Mouse (Mus musculus) hindbrain, embryonic 10.5 days (tissue): Measurements from ENCODE around the gene Sema5b. TPM values are rescaled to one million over a fixed set of nuclear protein-coding genes. Genes with fewer than 3 reads are reported as not detected.

Source experiments
- DNase-seq: peaks from one replicate; pipeline ENCODE4 v3.0.0-alpha.2; 2017; ENCODE audit warnings: low spot score
- H3K27ac ChIP-seq: fragments of 300-500 bp; sonication (generic); 2 replicates; pipeline ENCODE4 v1.5.1; 2016; ENCODE audit warnings: mild to moderate bottlenecking, moderate library complexity
- H3K27me3 ChIP-seq: fragments of 300-500 bp; sonication (generic); 2 replicates; pipeline ENCODE4 v1.6.1; 2016; ENCODE audit warnings: mild to moderate bottlenecking; ENCODE audit not compliant: poor library complexity, insufficient read depth, severe bottlenecking
- H3K36me3 ChIP-seq: fragments of 300-500 bp; sonication (generic); 2 replicates; pipeline ENCODE4 v1.6.1; 2016; ENCODE audit warnings: mild to moderate bottlenecking, moderate library complexity
- H3K4me1 ChIP-seq: fragments of 300-500 bp; sonication (generic); replicated peaks from 2 replicates; pipeline ENCODE4 v1.6.1; 2016; ENCODE audit warnings: mild to moderate bottlenecking
- H3K4me3 ChIP-seq: fragments of 300-500 bp; sonication (generic); 2 replicates; pipeline ENCODE4 v1.5.1; 2016; ENCODE audit warnings: mild to moderate bottlenecking, moderate library complexity
- H3K9me3 ChIP-seq: fragments of 300-500 bp; sonication (generic); 2 replicates; pipeline ENCODE4 v1.6.1; 2016; ENCODE audit warnings: mild to moderate bottlenecking, moderate library complexity
- WGBS: fragments of 180-500 bp; shearing (Covaris S2); methylation state at CpG from one replicate; pipeline ENCODE4 v1.1.7; 2016; 5-methylcytosine and 5-hydroxymethylcytosine counted together
- polyA plus RNA-seq: library from polyadenylated mRNA; unstranded; fragments of >200 nt; fragmentation: Nextera tagmentation; extraction: Ambion mirVana; gene quantifications from 2 replicates; pipeline ENCODE4 v1.2.1, GENCODE M21; 2016

Sema5b gene
- polyA plus RNA-seq, 1 experiment from 2014 or later = 57.8 TPM

DNA sequence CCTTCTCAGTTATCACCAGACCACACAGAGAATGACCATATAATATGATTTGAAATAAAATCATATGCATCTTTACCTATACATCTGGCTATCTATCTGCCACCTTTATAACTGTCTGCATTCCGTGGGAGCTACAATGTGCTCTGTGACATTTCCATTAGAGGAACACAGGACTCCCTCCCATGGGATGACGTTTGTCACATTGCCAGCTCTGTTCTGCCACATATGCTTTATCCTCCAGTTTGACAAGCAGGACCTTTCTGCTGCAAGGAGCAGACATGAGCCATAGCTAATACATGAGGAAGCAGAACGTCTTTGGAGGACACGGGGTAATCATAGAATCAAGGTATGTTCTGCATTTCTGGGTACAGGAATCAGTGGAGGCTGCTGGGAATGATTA, 16.7 kb upstream of the Sema5b start:
- Histone ChIP-seq H3K9me3 (no peaks in the 10 kb centered on the region), H3K4me1 (peaks cover 3% of the 10 kb centered on the region), H3K4me3 (no peak overlapping the region), H3K27me3 (0 out of 2 replicates have a peak, but pooled peaks cover 3% of the 10 kb centered on the region), H3K27ac (no peak overlapping the region), H3K36me3 (no peaks in the 10 kb centered on the region)
- DNase-seq = no peak
- WGBS = 85% methylated on average over 4 of the region's 4 CpGs

DNA sequence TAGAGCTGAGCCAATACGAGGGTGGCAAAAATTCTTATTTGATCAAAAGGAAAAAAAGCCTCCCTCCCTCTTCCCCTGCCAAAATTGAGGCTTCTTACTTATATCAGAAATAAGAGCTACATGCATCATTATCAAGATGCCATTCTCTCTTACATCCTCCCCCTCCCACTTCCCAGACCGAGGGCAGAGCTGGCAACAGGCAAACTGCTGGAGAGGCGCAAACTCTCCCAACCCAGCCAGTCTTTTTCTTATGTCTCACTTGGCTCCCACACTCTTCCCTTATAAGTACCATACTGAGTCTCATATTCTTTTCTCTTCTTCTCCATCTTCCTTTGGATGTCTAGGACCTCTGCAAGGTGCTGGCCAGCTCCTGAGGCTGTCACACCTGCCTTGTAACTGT, 6.3 kb upstream of the Sema5b start:
- H3K4me3 ChIP-seq = no peak overlapping the region
- 76% methylated on average over 3 of the region's 3 CpGs for WGBS
- H3K27me3 ChIP-seq = peaks cover 36% of the 10 kb centered on the region
- DNase-seq = no peak
- peaks cover 1% of the 10 kb centered on the region; the same call in 1 of the 2 replicates for H3K4me1 ChIP-seq
- H3K9me3 ChIP-seq = no peaks in the 10 kb centered on the region
- no peaks in the 10 kb centered on the region for H3K36me3 ChIP-seq
- H3K27ac ChIP-seq = no peak overlapping the region

DNA sequence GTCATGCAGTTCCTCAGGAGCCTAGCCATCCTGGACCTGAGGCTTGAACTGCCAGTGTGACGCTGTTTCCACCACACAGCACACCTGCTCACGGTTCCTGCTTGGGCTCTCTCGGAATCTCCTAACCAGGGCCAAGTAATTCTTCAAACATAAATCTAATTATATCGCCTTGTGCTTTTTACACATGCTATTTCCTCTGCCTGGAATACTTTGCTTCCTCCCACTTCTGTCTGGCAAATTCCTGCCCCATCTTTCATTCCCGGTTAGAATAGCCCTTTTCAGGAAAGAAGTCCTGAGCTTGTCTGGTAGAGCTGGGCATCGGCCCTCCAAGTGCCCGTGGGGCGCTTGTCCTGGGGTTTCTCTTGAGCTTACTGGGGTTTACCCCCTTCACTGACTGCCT, 3.3 kb upstream of the Sema5b start:
- H3K9me3 ChIP-seq = no peaks in the 10 kb centered on the region
- H3K4me1 ChIP-seq = peaks cover 30% of the 10 kb centered on the region
- H3K36me3 ChIP-seq = no peaks in the 10 kb centered on the region
- H3K27ac ChIP-seq = no peak overlapping the region
- DNase-seq = no peak
- H3K4me3 ChIP-seq = no peak overlapping the region
- H3K27me3 ChIP-seq = peaks cover 51% of the 10 kb centered on the region
- 85% methylated on average over 8 of the region's 8 CpGs for WGBS

DNA sequence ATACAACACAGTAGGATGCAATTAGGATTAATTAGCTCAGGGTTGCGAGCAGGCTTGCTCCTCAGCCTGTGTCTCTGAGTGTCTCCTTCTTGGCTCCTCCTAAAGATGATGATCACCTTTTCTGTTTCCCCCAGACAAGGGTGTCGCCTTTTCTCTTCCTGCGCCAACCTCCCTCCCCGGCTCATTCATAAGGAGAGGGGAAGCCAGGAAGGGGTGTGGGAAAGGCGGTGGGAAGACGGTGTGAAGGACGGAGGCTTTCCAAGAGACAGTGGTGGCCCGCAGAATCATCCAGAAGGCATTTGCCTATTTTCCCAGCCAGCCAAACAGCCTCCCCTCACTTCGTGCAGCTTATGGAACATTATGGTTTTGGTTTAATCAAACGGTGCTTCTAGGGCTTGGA, 1.9 kb upstream of the Sema5b start:
- no peak for DNase-seq
- Histone ChIP-seq H3K4me1 (peaks cover 42% of the 10 kb centered on the region), H3K27me3 (peaks cover 61% of the 10 kb centered on the region), H3K9me3 (no peaks in the 10 kb centered on the region), H3K36me3 (peaks cover 6% of the 10 kb centered on the region), H3K27ac (no peak overlapping the region), H3K4me3 (no peak overlapping the region)
- WGBS = 63% methylated on average over 10 of the region's 10 CpGs

DNA sequence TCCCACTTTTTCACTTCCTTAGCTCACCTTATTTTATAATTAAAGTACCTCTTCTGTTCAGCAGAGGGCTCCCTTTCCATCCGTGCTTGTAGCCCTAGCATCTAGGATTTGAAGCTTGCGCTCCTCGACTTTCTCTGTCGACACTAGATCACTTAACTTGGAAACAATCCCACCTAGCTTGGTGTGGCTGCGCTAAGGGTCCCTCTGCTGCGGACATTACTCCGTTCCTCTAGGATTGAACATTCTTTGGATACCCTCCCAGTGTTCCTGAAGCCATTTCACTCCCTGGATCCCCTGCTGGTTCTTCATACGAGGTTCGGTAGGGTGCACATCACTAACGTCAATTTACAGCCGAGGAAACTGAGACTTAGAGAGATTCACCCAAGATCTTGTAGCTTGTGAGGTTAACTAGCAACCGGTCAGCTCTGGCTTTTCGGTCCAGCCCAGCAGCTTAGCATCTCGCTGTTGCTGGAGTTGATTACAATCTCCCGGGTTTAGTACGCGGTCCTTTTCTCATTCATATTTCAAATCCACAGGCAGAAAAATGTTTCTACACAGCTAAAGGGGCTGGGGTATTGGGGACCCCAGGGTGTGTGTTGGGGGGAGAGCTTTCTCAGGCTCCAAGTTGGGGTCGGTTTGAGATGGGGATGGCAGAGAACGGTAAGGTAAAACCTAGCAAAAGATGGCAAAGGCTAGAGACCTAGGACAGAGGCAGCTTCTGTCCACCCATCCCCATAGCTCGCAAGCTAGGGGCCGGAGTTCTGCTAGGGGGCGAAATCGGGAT, 420 bp upstream of the Sema5b start:
- peaks cover 42% of the 10 kb centered on the region for H3K4me1 ChIP-seq
- H3K27me3 ChIP-seq = peaks cover 54% of the 10 kb centered on the region
- WGBS = under 1% methylated on average over 23 of the region's 23 CpGs

DNA sequence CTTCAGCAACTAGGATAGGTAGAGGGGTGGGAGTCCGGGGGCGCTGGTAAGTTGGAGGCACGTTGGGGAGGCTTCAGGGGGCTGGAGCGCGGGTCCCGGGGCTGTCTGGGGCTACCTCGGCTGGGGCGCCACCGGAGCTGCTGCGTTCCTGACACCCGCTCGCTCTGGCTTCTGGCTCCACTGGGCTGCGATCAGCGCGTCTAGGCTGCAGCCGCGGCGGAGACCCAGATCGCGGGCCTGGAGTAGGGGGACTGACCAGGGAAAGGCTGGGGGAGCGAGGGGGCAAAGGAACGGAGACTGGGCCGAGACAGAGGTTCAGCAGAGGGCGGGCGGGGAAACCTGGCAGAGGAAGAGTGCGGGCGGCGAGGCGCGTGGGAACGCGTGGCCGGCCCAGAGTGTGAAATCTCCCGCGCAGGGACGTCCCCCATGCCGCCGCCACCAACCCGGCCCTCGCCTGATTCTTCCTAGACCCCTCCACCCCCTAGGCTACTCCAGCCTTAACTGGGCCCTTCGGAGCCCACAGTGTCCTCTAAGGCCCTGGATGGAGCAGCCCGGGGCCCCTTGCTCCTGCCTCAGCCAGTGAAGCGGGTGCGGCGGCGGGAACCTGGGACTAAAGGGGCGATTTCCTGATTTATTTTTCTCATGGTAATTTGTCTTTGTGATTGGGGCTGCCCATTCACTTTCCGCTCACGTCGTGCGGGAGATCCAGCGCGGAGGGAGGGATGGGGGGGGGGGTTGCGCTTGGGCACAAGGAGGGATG, 896 bp downstream of the Sema5b start:
- DNase-seq = peak; percentile 73
- H3K4me1 ChIP-seq = peaks cover 44% of the 10 kb centered on the region
- H3K27me3 ChIP-seq = peaks cover 52% of the 10 kb centered on the region
- H3K36me3 ChIP-seq = peaks cover 32% of the 10 kb centered on the region
- WGBS = under 1% methylated on average over 54 of the region's 54 CpGs
- peak overlapping the region; percentile 98 for H3K27ac ChIP-seq
- no peaks in the 10 kb centered on the region for H3K9me3 ChIP-seq
- peak overlapping the region; percentile 87 for H3K4me3 ChIP-seq

More for the DNA sequence above, 420 bp upstream of the Sema5b start:
- Histone ChIP-seq H3K27ac (peak overlapping the region; percentile 98), H3K36me3 (peaks cover 19% of the 10 kb centered on the region), H3K9me3 (no peaks in the 10 kb centered on the region), H3K4me3 (peak overlapping the region; percentile 87)
- peak; percentile 55 for DNase-seq

DNA sequence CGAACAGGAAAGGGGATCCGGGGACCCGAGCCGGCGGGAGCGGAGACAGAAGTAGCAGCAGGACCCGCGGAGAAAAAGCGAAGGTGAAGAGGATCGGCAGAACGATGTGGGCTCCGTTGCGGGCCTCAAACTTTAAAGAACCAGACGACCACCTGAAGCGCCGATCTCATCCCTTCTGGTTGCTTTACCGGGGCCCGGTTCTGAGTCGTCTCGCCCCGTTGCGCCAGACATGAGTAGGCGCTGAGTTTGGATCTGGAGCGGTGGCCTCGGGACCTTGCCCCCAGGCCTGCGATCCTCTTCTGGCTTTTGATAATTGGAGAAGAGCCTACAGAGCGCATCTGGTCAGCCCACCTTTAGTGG, 1.5 kb downstream of the Sema5b start:
- peaks cover 48% of the 10 kb centered on the region for H3K27me3 ChIP-seq
- WGBS = under 1% methylated on average over 27 of the region's 27 CpGs
- peak overlapping the region; percentile 87 for H3K4me3 ChIP-seq
- peak overlapping the region; percentile 98 for H3K27ac ChIP-seq
- H3K36me3 ChIP-seq = peaks cover 37% of the 10 kb centered on the region
- no peaks in the 10 kb centered on the region for H3K9me3 ChIP-seq
- DNase-seq = no peak
- H3K4me1 ChIP-seq = peaks cover 48% of the 10 kb centered on the region

DNA sequence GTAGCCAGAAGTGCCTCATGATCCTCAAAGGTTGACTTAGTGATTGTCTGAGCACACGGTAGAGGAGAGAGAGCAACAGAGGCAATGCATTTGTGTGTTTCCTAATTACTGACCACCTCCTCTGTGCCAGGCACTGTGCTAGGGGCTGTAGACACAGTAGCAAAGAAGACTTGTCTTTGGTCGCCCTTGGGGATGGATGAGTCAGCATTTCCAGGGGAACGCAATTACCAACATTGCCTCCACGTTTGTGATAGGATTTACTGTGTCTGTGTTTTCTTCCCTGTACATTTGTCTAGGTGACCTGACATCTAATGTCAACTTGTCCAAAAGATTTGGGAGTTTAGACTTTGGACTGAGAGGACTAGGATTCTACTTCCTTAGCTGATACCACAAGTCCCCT, 4.8 kb downstream of the Sema5b start:
- 92% methylated on average over 4 of the region's 4 CpGs for WGBS

DNA sequence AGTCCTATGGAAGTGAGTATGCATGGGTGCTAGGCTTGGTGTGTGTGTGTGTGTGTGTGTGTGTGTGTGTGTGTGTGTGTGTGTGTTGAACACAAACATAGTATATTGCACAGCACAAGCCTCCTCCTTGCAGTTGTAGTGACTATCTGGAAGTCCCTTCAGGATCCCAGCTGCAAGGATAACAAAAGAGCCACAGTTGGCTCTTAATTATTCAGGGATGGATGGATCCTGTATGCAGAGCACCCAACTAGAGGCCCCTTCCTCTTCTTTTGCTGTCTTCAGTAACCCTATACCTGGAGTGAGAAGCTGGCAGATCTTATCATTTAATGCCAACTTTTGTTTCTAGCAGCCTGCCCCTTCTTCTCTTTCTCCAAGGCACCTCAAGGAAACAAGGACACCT, 7.0 kb downstream of the Sema5b start:
- no peak for DNase-seq
- H3K36me3 ChIP-seq = peaks cover 91% of the 10 kb centered on the region
- peaks cover 8% of the 10 kb centered on the region; the same call in 1 of the 2 replicates for H3K27me3 ChIP-seq
- no peak overlapping the region for H3K27ac ChIP-seq
- no peaks in the 10 kb centered on the region for H3K9me3 ChIP-seq
- no peak overlapping the region for H3K4me3 ChIP-seq
- H3K4me1 ChIP-seq = peaks cover 22% of the 10 kb centered on the region

More for the DNA sequence above, 4.8 kb downstream of the Sema5b start:
- Histone ChIP-seq H3K9me3 (no peaks in the 10 kb centered on the region), H3K36me3 (peaks cover 71% of the 10 kb centered on the region), H3K27me3 (peaks cover 22% of the 10 kb centered on the region; the same call in 1 of the 2 replicates), H3K27ac (no peak overlapping the region), H3K4me1 (peaks cover 39% of the 10 kb centered on the region), H3K4me3 (no peak overlapping the region)
- DNase-seq = no peak

DNA sequence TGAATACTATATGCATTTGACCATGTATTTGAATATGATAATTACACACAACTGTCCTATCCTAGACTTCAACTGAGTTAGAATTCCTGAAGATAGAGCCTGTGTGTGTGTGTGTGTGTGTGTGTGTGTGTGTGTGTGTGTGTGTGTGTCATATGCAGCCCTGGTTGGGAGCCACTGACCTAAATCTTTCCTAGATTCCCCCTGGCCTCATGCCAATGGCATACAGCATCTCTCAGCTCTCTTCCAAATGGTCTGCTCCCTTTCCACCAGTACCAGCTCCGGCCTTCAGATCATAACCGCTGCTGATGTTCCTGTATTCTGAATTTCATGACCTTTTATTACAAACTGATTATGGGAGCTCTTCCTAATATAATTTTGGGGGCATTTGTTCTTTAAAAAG, 8.4 kb downstream of the Sema5b start:
- no peak for DNase-seq
- 96% methylated on average over 2 of the region's 2 CpGs for WGBS
- H3K27ac ChIP-seq = no peak overlapping the region
- no peaks in the 10 kb centered on the region for H3K27me3 ChIP-seq
- no peaks in the 10 kb centered on the region for H3K9me3 ChIP-seq
- H3K36me3 ChIP-seq = peaks cover 95% of the 10 kb centered on the region
- H3K4me3 ChIP-seq = no peak overlapping the region
- peaks cover 26% of the 10 kb centered on the region for H3K4me1 ChIP-seq

DNA sequence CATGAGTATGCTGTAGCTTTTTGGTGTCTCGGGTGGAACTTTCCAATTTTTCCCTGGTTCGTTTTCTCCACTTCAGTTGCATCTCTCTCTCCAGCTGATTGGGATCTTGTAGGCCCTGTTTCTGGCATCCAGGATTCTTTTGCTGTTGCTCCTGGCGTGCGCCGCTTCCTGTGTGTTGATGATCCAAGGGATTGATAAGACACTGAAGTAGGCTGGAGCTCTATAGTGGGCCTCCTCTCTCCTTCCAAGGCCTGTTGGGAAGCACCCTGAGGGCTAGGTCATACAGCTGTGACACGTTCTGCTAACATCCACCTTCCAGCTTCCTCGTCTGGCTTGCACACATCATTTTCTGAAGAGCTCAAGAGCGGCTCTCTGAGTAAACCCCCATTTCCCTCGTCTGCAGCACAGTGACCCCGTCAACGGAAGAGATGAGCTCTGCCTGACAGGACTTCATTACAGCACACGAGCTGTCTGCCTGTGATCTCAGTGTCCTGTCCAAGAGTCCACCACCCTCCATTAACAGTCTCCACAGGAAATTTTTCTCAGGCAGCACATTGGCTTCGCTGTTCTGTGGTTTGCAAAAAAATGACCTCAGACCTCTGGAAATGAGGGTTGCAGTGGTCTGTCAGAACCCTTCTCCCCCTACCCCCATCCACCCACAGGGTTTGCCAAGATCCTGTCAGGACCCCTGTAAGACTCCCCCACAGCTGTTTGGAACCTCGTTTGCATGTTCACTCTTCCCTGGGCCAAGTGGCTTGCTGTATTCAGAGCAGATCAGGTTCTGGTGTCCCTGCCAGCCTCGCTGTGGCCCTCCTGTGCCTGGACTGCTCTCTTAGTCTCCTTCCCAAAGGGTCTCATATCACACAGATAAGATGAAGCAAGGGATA, 14.9 kb downstream of the Sema5b start:
- WGBS = 82% methylated on average over 15 of the region's 15 CpGs
- H3K4me1 ChIP-seq = peaks cover 39% of the 10 kb centered on the region
- H3K27me3 ChIP-seq = no peaks in the 10 kb centered on the region
- peaks cover 80% of the 10 kb centered on the region for H3K36me3 ChIP-seq
- no peaks in the 10 kb centered on the region for H3K9me3 ChIP-seq
- DNase-seq = no peak
- H3K27ac ChIP-seq = no peak overlapping the region
- H3K4me3 ChIP-seq = no peak overlapping the region

DNA sequence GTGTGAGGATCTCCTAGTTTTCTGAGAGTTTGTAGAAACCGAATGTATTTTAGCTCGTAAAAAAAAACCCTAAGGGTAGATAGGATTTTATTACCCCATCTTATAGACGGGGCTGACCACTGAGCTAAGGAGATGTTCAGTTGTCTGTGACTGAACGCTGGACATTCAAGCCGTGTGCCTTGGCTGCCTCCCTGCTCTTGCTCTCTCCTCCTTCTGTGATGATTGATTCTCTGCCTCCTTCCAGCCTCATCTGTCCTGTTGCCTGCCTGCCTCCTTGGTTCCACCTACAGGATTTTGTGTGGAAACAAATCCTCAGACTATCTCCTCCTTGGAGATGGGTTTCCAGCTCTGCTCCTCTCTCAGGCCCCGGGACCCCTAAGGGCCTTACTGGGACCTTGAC, 16.1 kb downstream of the Sema5b start:
- WGBS = 79% methylated on average over 6 of the region's 6 CpGs
- no peaks in the 10 kb centered on the region for H3K9me3 ChIP-seq
- H3K4me3 ChIP-seq = no peak overlapping the region
- 0 out of 2 replicates have a peak overlapping the region, but pooled peaks have one; percentile 36 for H3K27ac ChIP-seq
- H3K27me3 ChIP-seq = no peaks in the 10 kb centered on the region
- peaks cover 42% of the 10 kb centered on the region for H3K4me1 ChIP-seq
- peaks cover 79% of the 10 kb centered on the region for H3K36me3 ChIP-seq
- DNase-seq = no peak
